Mouse (Mus musculus) cerebellum, adult 2 months (tissue): ENCODE data around the gene Cxcr1.

ENCODE experiments used
- CTCF ChIP-seq: fragments of 200-500 bp; IDR thresholded peaks from 2 replicates; pipeline ENCODE4 v1.5.1; 2011; ENCODE audit warnings: low read depth, mild to moderate bottlenecking, control low read depth, low read length, moderate library complexity, borderline replicate concordance; ENCODE audit not compliant: insufficient read depth
- POLR2A ChIP-seq: fragments of 200-500 bp; IDR thresholded peaks from 2 replicates; pipeline ENCODE4 v1.6.1; 2011; ENCODE audit warnings: low read length, control low read depth, borderline replicate concordance; ENCODE audit not compliant: insufficient read depth

GRCm38 (mm10) chr1:74149106-74149885, 45.1 kb downstream of the Cxcr1 start:
- TF ChIP-seq POLR2A (no peak), CTCF (no peak)
